Comparison of ENCODE assay signal across 20 mouse cellular contexts in genomic region chr6:32715137-32715536, GRCm38 (mm10).
A peak's percentile ranks its signal among the peaks of the same experiment; 100 is the strongest.
DNase-seq lines count a peak whose midpoint lies in the region; ATAC-seq lines count a peak whose summit lies in the region.
"Had no signal": no experiment of that assay in that cellular context is flagged by ENCODE, and none has a peak within 500 bp of the region (broad histone marks: within the 10 kb centered on the region; RNA-seq: fewer than 3 reads in every experiment).

No protein-coding gene starts in this region.

- peak; percentile 68 for ATAC-seq in frontal cortex, adult (ENCODE audit: low TSS enrichment)
- ATAC-seq: CD4-positive, CD25-positive, alpha-beta regulatory T cell, adult 4 months; forebrain, embryonic 13.5 days; forebrain, postnatal 0 days had no signal

- DNase-seq in frontal cortex, postnatal 14 days (ENCODE audit: low spot score in 2 of 2): no peak
- DNase-seq in layer of hippocampus, adult 18-20 months (ENCODE audit: low spot score in 2 of 2): peak; percentile 37 to 65
- no peak for DNase-seq in layer of hippocampus, postnatal 25 days (ENCODE audit: extremely low spot score in 1 of 2, low spot score in 1 of 2)
- peak; percentile 37 to 60 for DNase-seq in left cerebral cortex, adult 18-20 months (ENCODE audit: low spot score in 2 of 2)
- DNase-seq in left cerebral cortex, postnatal 4 days: no peak
- peak; percentile 37 to 56 for DNase-seq in left cerebral cortex, adult 9 months (ENCODE audit: low spot score in 2 of 2)
- DNase-seq in adrenal gland, postnatal 4 days (ENCODE audit: low spot score in 2 of 2): no peak
- DNase-seq: adrenal gland, adult 8-10 months; adrenal gland, postnatal 36 days; B cell, adult 2 months; cerebellum, adult 18-20 months; cerebellum, adult 9-11 months; cerebellum, postnatal 36 days; forebrain, postnatal 0 days; gastrocnemius, postnatal 36 days; heart, adult 11 months; heart, postnatal 36 days had no signal

- intact Hi-C loops in left cerebral cortex, postnatal 4 days (cut with DNase I): no loop called here

Comparison
In these comparisons a context has a peak if more than half of its experiments do, and no peak if none do; other contexts are left out.
1. DNase-seq: peak in layer of hippocampus, adult 18-20 months (2 of 2), left cerebral cortex, adult 18-20 months (2 of 2) and left cerebral cortex, adult 9 months (2 of 2); none in frontal cortex, postnatal 14 days (0 of 2), layer of hippocampus, postnatal 25 days (0 of 2), left cerebral cortex, postnatal 4 days (single experiment) and adrenal gland, postnatal 4 days (0 of 2).